Mouse (Mus musculus) limb, embryonic 11.5 days (tissue): ENCODE data around the gene Gm9964. TPM values are rescaled to one million over a fixed set of nuclear protein-coding genes. Genes with fewer than 3 reads are reported as not detected.

ENCODE experiments used
- ATAC-seq: fragments of 200-750 bp; cut with Nextera tagmentation; 2 replicates; pipeline ENCODE4 v1.8.0; 2017; ENCODE audit warnings: low read depth; ENCODE audit not compliant: insufficient number of reproducible peaks, low FRiP score, low TSS enrichment
- DNase-seq: peaks from one replicate; pipeline ENCODE4 v3.0.0-alpha.2; 2015; ENCODE audit warnings: low spot score
- H3K27ac ChIP-seq: fragments of 300-500 bp; sonication (generic); replicated peaks from 2 replicates; pipeline ENCODE4 v1.5.1; 2014; ENCODE audit warnings: low read depth, mild to moderate bottlenecking, low read length
- H3K27me3 ChIP-seq: fragments of 300-500 bp; sonication (generic); 2 replicates; pipeline ENCODE4 v1.6.1; 2014; ENCODE audit warnings: mild to moderate bottlenecking, low read length, mixed read lengths; ENCODE audit not compliant: control insufficient read depth, insufficient read depth
- H3K36me3 ChIP-seq: fragments of 300-500 bp; sonication (generic); 2 replicates; pipeline ENCODE4 v1.6.1; 2014; ENCODE audit warnings: mild to moderate bottlenecking, low read length, moderate library complexity, mixed read lengths; ENCODE audit not compliant: control insufficient read depth, insufficient read depth
- H3K4me1 ChIP-seq: fragments of 300-500 bp; sonication (generic); 2 replicates; pipeline ENCODE4 v1.6.1; 2014; ENCODE audit warnings: low read length, mixed read lengths; ENCODE audit not compliant: control insufficient read depth, insufficient read depth
- H3K4me2 ChIP-seq: fragments of 300-500 bp; sonication (generic); 2 replicates; pipeline ENCODE4 v1.6.1; 2014; ENCODE audit warnings: low read depth, mild to moderate bottlenecking, moderate library complexity; ENCODE audit not compliant: severe bottlenecking
- H3K4me3 ChIP-seq: fragments of 300-500 bp; sonication (generic); 2 replicates; pipeline ENCODE4 v1.5.1; 2014; ENCODE audit warnings: low read depth, low read length
- H3K9ac ChIP-seq: fragments of 300-500 bp; sonication (generic); 2 replicates; pipeline ENCODE4 v1.6.1; 2014; ENCODE audit warnings: mild to moderate bottlenecking, low read length
- H3K9me3 ChIP-seq: fragments of 300-500 bp; sonication (generic); 2 replicates; pipeline ENCODE4 v1.6.1; 2016; ENCODE audit warnings: low read length; ENCODE audit not compliant: control insufficient read depth
- WGBS: fragments of 180-500 bp; shearing (Covaris S2); extraction: QIAGEN DNeasy Blood & Tissue Kit; methylation state at CpG from one replicate; pipeline ENCODE4 v1.1.7; 2014; 5-methylcytosine and 5-hydroxymethylcytosine counted together
- polyA plus RNA-seq: library from polyadenylated mRNA; unstranded; fragments of >200 nt; fragmentation: Nextera tagmentation; extraction: Ambion mirVana; gene quantifications from 2 replicates; pipeline ENCODE4 v1.2.1, GENCODE M21; 2014

The Gm9964 gene
- polyA plus RNA-seq, 1 experiment from 2014 or later, result not detected

DNA sequence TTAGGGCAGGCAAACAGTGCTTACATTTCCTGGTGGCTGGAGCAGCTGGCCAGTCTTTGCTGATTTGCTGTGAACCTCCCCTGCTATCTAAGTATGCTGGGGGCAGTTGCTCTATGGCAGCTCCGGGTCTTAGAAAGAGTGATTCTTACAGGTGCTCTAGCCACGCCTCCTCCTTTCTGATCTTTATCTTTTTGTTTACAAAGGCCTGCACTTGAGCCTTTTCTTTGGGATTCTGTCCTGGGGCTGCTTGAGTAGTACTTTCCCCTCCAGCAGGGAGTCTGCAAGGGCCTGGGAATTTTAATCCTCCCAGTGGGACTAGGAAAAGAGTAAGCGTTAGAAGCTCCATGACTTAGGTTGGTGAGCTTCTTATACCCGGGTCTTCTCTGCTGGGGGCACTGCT is 30.4 kb upstream of the Gm9964 start:
- Histone ChIP-seq H3K4me1 (no peaks in the 10 kb centered on the region), H3K9me3 (no peaks in the 10 kb centered on the region), H3K27me3 (no peaks in the 10 kb centered on the region), H3K27ac (no peak overlapping the region), H3K4me2 (no peak overlapping the region), H3K9ac (no peak overlapping the region), H3K4me3 (no peak overlapping the region), H3K36me3 (no peaks in the 10 kb centered on the region)
- 32% methylated on average over 4 of the region's 4 CpGs for WGBS
- no peak for DNase-seq
- no peak for ATAC-seq

DNA sequence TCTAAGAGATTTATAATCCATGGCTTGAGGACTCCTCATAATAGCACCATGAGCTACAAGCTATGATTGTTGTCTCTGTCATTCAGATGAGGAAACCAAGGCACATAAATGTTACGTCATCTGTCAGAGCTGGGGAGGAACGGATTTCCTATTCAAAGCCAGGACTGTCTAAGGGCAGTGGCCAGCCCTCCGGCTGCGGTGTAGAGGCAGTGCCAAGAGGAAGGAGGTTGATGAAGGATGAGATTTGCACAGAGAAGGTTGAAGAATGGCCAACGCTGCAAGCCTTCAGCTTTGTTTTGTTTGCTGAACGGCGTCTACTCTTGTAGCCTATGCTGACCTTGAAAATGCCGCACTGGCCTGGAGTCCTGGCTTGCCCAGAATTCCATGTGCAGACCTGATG is 29.0 kb upstream of the Gm9964 start:
- H3K9me3 ChIP-seq, result no peaks in the 10 kb centered on the region
- H3K36me3 ChIP-seq, result no peaks in the 10 kb centered on the region
- no peak overlapping the region for H3K9ac ChIP-seq
- no peak overlapping the region for H3K4me3 ChIP-seq
- ATAC-seq (no peak), DNase-seq (no peak)
- H3K4me1 ChIP-seq, result no peaks in the 10 kb centered on the region
- no peak overlapping the region for H3K4me2 ChIP-seq
- H3K27me3 ChIP-seq, result no peaks in the 10 kb centered on the region
- WGBS, result 93% methylated on average over 8 of the region's 8 CpGs
- H3K27ac ChIP-seq, result no peak overlapping the region

DNA sequence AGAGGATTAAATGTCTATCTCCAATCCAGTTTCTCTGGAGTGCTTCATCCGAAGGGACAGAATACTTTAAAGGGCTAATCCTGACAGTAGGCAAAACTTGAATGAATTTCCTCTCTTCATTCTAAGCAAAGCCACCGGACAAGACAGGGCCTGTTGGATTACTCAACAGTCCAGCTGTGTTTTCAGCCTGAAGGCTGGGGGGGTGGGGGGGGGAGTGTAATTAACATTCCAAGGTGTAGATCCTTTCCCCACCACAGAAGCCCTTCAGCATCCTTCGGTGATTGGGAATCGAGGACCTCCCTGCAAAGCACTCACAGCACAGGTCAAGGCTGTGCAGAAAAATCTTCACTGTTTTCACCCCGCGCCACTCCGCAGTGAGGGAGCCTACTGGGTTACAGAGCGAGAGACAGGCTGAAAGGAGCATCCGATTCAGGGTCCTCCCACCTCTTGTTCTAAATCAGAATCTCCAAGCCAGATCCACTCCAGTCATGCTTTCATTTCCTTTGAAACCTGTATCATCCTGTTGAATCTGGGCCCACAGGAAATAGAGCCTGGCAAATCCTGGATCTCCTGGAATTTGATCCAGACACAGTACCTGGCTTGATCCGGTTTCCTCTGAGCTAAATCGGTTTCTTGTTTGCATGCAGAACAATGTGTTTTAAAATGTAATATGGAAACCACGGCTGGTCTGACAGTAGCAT is 27.4 kb upstream of the Gm9964 start:
- DNase-seq (peak; percentile 25), ATAC-seq (no peak)
- Histone ChIP-seq H3K27ac (no peak overlapping the region), H3K36me3 (no peaks in the 10 kb centered on the region), H3K27me3 (no peaks in the 10 kb centered on the region), H3K4me1 (no peaks in the 10 kb centered on the region), H3K4me2 (no peak overlapping the region), H3K9me3 (no peaks in the 10 kb centered on the region), H3K4me3 (no peak overlapping the region), H3K9ac (no peak overlapping the region)
- WGBS, result 71% methylated on average over 12 of the region's 12 CpGs

DNA sequence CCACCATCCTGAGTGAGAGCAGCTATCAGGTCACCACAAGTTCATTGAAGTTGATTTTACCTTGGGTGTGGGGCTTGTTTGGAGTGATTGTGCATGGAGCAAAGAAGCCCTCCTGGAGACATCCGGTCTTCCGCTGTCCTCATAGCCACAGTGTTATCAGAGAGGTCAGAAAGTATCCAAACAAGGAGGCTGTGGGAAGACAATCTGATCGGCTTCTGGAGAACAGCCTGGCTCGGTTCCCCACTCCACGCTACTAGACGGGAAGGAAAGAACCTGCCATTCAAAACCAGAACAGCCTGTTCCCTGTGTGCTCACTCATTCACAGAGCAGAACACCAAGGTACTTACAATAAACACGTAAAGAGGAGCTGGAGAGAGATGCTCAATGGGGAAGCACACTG is 23.1 kb upstream of the Gm9964 start:
- DNase-seq, result no peak
- 86% methylated on average over 7 of the region's 7 CpGs for WGBS
- ATAC-seq, result no peak
- no peak overlapping the region for H3K27ac ChIP-seq
- no peaks in the 10 kb centered on the region for H3K27me3 ChIP-seq
- H3K4me3 ChIP-seq, result no peak overlapping the region
- no peaks in the 10 kb centered on the region for H3K9me3 ChIP-seq
- H3K36me3 ChIP-seq, result no peaks in the 10 kb centered on the region
- H3K4me1 ChIP-seq, result no peaks in the 10 kb centered on the region
- no peak overlapping the region for H3K9ac ChIP-seq
- H3K4me2 ChIP-seq, result no peak overlapping the region

DNA sequence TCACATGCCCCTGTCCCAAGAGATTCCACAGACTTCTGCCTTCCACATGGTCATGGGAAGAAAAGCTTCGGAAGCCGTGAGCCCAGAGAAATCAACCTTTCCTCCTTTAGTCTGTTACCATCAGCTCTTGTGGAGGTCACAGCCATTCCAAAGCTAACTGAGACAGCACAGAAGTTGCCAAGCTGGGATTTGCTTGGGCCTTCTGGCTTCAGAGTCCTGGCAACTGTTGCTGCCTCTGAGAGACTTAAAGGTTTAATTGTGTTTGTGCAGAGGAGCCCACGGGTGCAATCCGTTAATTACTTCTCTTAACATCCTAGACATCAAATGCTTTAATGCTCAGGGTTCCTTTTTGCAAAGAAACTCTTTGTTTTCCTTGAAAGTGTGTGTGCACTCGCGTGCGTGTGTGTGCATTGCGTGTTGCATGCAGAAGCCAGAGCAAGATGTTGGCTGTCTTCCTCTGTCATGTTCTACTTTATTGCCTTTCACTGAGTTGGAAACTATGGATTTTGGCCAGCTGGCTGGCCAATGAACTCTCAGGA is 20.2 kb upstream of the Gm9964 start:
- Histone ChIP-seq H3K4me2 (no peak overlapping the region), H3K9ac (no peak overlapping the region), H3K4me1 (no peaks in the 10 kb centered on the region), H3K4me3 (no peak overlapping the region), H3K27ac (no peak overlapping the region), H3K36me3 (no peaks in the 10 kb centered on the region), H3K9me3 (no peaks in the 10 kb centered on the region), H3K27me3 (no peaks in the 10 kb centered on the region)
- no peak for ATAC-seq
- no peak for DNase-seq
- WGBS, result 85% methylated on average over 8 of the region's 8 CpGs

DNA sequence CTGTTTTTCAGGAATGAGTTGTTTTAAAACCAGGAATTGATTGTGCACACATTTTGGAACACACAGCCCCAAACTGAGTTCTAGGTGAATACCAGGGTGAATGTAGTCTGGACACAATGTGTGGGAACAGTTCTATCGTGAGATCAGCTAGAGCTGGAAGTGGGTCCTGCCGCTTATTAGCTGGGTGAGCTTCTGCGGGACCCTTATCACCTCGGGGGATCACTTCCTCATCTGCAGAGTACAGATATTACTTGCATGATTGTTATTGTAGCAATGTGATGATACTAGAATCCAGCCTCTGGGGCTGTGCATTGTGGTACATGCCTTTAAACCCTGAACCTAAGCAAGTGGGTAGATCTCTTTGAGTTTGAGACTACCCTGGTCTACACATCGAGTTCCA is 13.8 kb upstream of the Gm9964 start:
- Histone ChIP-seq H3K4me1 (peaks cover 18% of the 10 kb centered on the region; the same call in 1 of the 2 replicates), H3K9ac (no peak overlapping the region), H3K27ac (no peak overlapping the region), H3K4me3 (no peak overlapping the region), H3K36me3 (no peaks in the 10 kb centered on the region), H3K4me2 (no peak overlapping the region), H3K27me3 (no peaks in the 10 kb centered on the region), H3K9me3 (no peaks in the 10 kb centered on the region)
- 93% methylated on average over 5 of the region's 5 CpGs for whole genome bisulfite sequencing
- ATAC-seq (no peak), DNase-seq (no peak)

DNA sequence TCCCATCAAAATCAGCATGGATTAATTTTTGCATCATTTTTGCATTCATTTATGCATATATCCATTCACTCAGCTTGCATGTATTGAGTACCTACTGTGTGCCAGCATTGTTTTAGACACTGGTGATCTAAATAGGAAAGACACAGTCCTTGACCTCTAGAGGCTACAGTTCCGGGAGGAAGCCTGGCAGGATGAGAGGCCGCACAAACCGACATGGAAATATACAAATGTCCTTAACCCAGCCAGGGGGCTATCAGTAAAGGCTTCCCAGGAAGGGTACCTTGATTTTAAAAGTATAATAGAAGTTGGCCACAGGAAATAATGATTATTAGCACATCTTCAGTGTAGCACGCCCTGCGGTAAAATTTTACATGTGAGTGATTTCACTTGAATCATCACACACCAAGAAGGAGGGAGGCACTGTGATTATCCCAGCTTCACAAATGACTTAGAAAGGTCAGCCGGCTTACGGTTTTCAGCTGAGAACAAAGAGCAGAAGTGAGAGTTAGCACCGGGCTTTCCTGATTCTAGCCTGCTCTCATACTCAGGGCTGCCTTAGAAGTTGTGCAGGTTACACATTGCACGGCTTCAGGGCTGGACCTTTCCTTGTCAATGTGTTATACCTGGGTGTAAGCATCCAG is 11.0 kb upstream of the Gm9964 start:
- 67% methylated on average over 9 of the region's 9 CpGs for WGBS
- Histone ChIP-seq H3K4me1 (peaks cover 18% of the 10 kb centered on the region; the same call in 1 of the 2 replicates), H3K9ac (no peak overlapping the region), H3K36me3 (no peaks in the 10 kb centered on the region), H3K4me3 (no peak overlapping the region), H3K9me3 (no peaks in the 10 kb centered on the region), H3K4me2 (no peak overlapping the region), H3K27me3 (no peaks in the 10 kb centered on the region), H3K27ac (peak overlapping the region; percentile 24)
- DNase-seq, result no peak
- ATAC-seq, result no peak

DNA sequence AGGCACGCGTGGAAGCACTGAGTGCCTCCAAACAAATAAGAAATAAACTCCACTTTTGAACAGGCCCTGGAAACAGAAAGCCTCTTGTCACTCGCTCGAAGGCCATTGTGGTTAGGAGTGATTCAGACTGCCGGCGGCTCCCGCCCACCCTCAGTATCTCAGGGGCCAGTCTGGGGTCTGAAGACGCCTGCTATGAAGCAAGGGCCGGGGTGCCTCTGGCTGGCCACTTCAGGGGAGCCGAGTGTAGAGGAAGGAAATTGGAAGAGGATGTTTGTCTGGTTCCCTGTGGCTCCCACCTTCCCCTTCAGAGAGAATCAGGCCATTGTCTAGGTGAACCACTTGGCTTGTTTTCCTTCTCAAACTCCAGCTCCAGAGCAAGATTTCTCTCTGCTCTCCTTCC is 10.3 kb upstream of the Gm9964 start:
- Histone ChIP-seq H3K4me2 (no peak overlapping the region), H3K27ac (peak overlapping the region; percentile 24), H3K27me3 (no peaks in the 10 kb centered on the region), H3K4me1 (peaks cover 18% of the 10 kb centered on the region; the same call in 1 of the 2 replicates), H3K9me3 (no peaks in the 10 kb centered on the region), H3K9ac (0 out of 2 replicates have a peak overlapping the region, but pooled peaks have one; percentile 46), H3K4me3 (no peak overlapping the region), H3K36me3 (no peaks in the 10 kb centered on the region)
- WGBS, result 40% methylated on average over 10 of the region's 10 CpGs
- ATAC-seq (no peak), DNase-seq (peak; percentile 49)
